Mouse (Mus musculus): ENCODE results near the gene Gm49384. TPM values are rescaled to one million over a fixed set of nuclear protein-coding genes. Genes with fewer than 3 reads are reported as not detected.

Gene Gm49384
- polyA plus RNA-seq, 1 experiment from 2014 or later: 46.3 TPM

GRCm38 (mm10) chr12:69197378-69198163, 6.5 kb downstream of the Gm49384 start:
- Histone ChIP-seq H3K27me3 (ENCODE audit: control insufficient read depth, insufficient read depth, low read length) (no peaks in the 10 kb centered on the region), H3K9me3 (replicated peaks; ENCODE audit: control insufficient read depth, low read length) (no peaks in the 10 kb centered on the region), H3K4me2 (ENCODE audit: low read depth, low read length) (peak overlapping the region; percentile 95), H3K4me1 (ENCODE audit: control insufficient read depth, insufficient read depth, low read length) (no peaks in the 10 kb centered on the region), H3K9ac (replicated peaks; ENCODE audit: low read length) (peak overlapping the region; percentile 86), H3K27ac (replicated peaks; ENCODE audit: low read depth, low read length) (peak overlapping the region; percentile 74), H3K4me3 (ENCODE audit: low read depth, low read length) (peak overlapping the region; percentile 96), H3K36me3 (replicated peaks; ENCODE audit: control insufficient read depth, insufficient read depth, low read depth, low read length) (no peaks in the 10 kb centered on the region; the same call in 1 of the 2 replicates)
- ATAC-seq (replicated peaks; ENCODE audit: insufficient number of reproducible peaks, low FRiP score, low TSS enrichment, low read depth): peak; percentile 74
- DNase-seq (ENCODE audit: low spot score): peak; percentile 26
- WGBS: under 1% methylated on average over 73 of the region's 94 CpGs

GRCm38 (mm10) chr12:69196444-69197377, 7.4 kb downstream of the Gm49384 start, which contains the start of gene Gm49383:
TSS of gene Gm49383 (minus strand) at chr12:69197104.
- DNase-seq (ENCODE audit: low spot score) (peak; percentile 90), ATAC-seq (replicated peaks; ENCODE audit: insufficient number of reproducible peaks, low FRiP score, low TSS enrichment, low read depth) (peak; percentile 81)
- no peaks in the 10 kb centered on the region for H3K4me1 ChIP-seq (ENCODE audit: control insufficient read depth, insufficient read depth, low read length)
- peak within 1 kb of the TSS; percentile 74 for H3K27ac ChIP-seq (replicated peaks; ENCODE audit: low read depth, low read length)
- WGBS: under 1% methylated on average over 75 of the region's 75 CpGs
- H3K9ac ChIP-seq (replicated peaks; ENCODE audit: low read length): peak within 1 kb of the TSS; percentile 86
- peak within 1 kb of the TSS; percentile 96 for H3K4me3 ChIP-seq (ENCODE audit: low read depth, low read length)
- H3K36me3 ChIP-seq (replicated peaks; ENCODE audit: control insufficient read depth, insufficient read depth, low read depth, low read length): no peaks in the 10 kb centered on the region
- no peaks in the 10 kb centered on the region for H3K9me3 ChIP-seq (replicated peaks; ENCODE audit: control insufficient read depth, low read length)
- peak within 1 kb of the TSS; percentile 95 for H3K4me2 ChIP-seq (ENCODE audit: low read depth, low read length)
- no peaks in the 10 kb centered on the region for H3K27me3 ChIP-seq (ENCODE audit: control insufficient read depth, insufficient read depth, low read length)

GRCm38 (mm10) chr12:69192637-69193036, 11.4 kb downstream of the Gm49384 start:
- no peak overlapping the region for H3K4me2 ChIP-seq (ENCODE audit: low read depth, low read length)
- no peak overlapping the region for H3K4me3 ChIP-seq (ENCODE audit: low read depth, low read length)
- ATAC-seq (replicated peaks; ENCODE audit: insufficient number of reproducible peaks, low FRiP score, low TSS enrichment, low read depth): no peak
- DNase-seq (ENCODE audit: low spot score): no peak
- 98% methylated on average over 2 of the region's 2 CpGs for WGBS
- no peak overlapping the region for H3K27ac ChIP-seq (replicated peaks; ENCODE audit: low read depth, low read length)
- no peaks in the 10 kb centered on the region for H3K27me3 ChIP-seq (ENCODE audit: control insufficient read depth, insufficient read depth, low read length)
- H3K9me3 ChIP-seq (replicated peaks; ENCODE audit: control insufficient read depth, low read length): no peaks in the 10 kb centered on the region
- H3K36me3 ChIP-seq (replicated peaks; ENCODE audit: control insufficient read depth, insufficient read depth, low read depth, low read length): no peaks in the 10 kb centered on the region
- H3K9ac ChIP-seq (replicated peaks; ENCODE audit: low read length): no peak overlapping the region
- no peaks in the 10 kb centered on the region for H3K4me1 ChIP-seq (ENCODE audit: control insufficient read depth, insufficient read depth, low read length)

GRCm38 (mm10) chr12:69191396-69191795, 12.7 kb downstream of the Gm49384 start:
- no peak overlapping the region for H3K4me3 ChIP-seq (ENCODE audit: low read depth, low read length)
- no peaks in the 10 kb centered on the region for H3K4me1 ChIP-seq (ENCODE audit: control insufficient read depth, insufficient read depth, low read length)
- no peak for ATAC-seq (replicated peaks; ENCODE audit: insufficient number of reproducible peaks, low FRiP score, low TSS enrichment, low read depth)
- no peaks in the 10 kb centered on the region for H3K36me3 ChIP-seq (replicated peaks; ENCODE audit: control insufficient read depth, insufficient read depth, low read depth, low read length)
- no peak overlapping the region for H3K27ac ChIP-seq (replicated peaks; ENCODE audit: low read depth, low read length)
- H3K4me2 ChIP-seq (ENCODE audit: low read depth, low read length): no peak overlapping the region
- 92% methylated on average over 5 of the region's 5 CpGs for WGBS
- no peaks in the 10 kb centered on the region for H3K27me3 ChIP-seq (ENCODE audit: control insufficient read depth, insufficient read depth, low read length)
- no peak overlapping the region for H3K9ac ChIP-seq (replicated peaks; ENCODE audit: low read length)
- no peaks in the 10 kb centered on the region for H3K9me3 ChIP-seq (replicated peaks; ENCODE audit: control insufficient read depth, low read length)
- DNase-seq (ENCODE audit: low spot score): no peak

- H3K9me3 ChIP-seq (replicated peaks; ENCODE audit: control insufficient read depth, low read length): no peaks in the 10 kb centered on the region
- ATAC-seq (replicated peaks; ENCODE audit: insufficient number of reproducible peaks, low FRiP score, low TSS enrichment, low read depth): no peak
- no peaks in the 10 kb centered on the region for H3K36me3 ChIP-seq (replicated peaks; ENCODE audit: control insufficient read depth, insufficient read depth, low read depth, low read length)
- no peak overlapping the region for H3K4me2 ChIP-seq (ENCODE audit: low read depth, low read length)
- WGBS: 94% methylated on average over 1 of the region's 1 CpGs
- H3K4me1 ChIP-seq (ENCODE audit: control insufficient read depth, insufficient read depth, low read length): no peaks in the 10 kb centered on the region
- no peak for DNase-seq (ENCODE audit: low spot score)
- H3K27me3 ChIP-seq (ENCODE audit: control insufficient read depth, insufficient read depth, low read length): no peaks in the 10 kb centered on the region
- no peak overlapping the region for H3K27ac ChIP-seq (replicated peaks; ENCODE audit: low read depth, low read length)
- no peak overlapping the region for H3K4me3 ChIP-seq (ENCODE audit: low read depth, low read length)
- no peak overlapping the region for H3K9ac ChIP-seq (replicated peaks; ENCODE audit: low read length)
Measured at GRCm38 (mm10) chr12:69190522-69190921, 13.5 kb downstream of the Gm49384 start.

- no peaks in the 10 kb centered on the region for H3K27me3 ChIP-seq (ENCODE audit: control insufficient read depth, insufficient read depth, low read length)
- H3K36me3 ChIP-seq (replicated peaks; ENCODE audit: control insufficient read depth, insufficient read depth, low read depth, low read length): no peaks in the 10 kb centered on the region
- H3K9ac ChIP-seq (replicated peaks; ENCODE audit: low read length): no peak overlapping the region
- H3K9me3 ChIP-seq (replicated peaks; ENCODE audit: control insufficient read depth, low read length): no peaks in the 10 kb centered on the region
- 85% methylated on average over 9 of the region's 9 CpGs for WGBS
- DNase-seq (ENCODE audit: low spot score): no peak
- H3K4me1 ChIP-seq (ENCODE audit: control insufficient read depth, insufficient read depth, low read length): no peaks in the 10 kb centered on the region
- H3K4me3 ChIP-seq (ENCODE audit: low read depth, low read length): no peak overlapping the region
- no peak overlapping the region for H3K4me2 ChIP-seq (ENCODE audit: low read depth, low read length)
- ATAC-seq (replicated peaks; ENCODE audit: insufficient number of reproducible peaks, low FRiP score, low TSS enrichment, low read depth): no peak
- no peak overlapping the region for H3K27ac ChIP-seq (replicated peaks; ENCODE audit: low read depth, low read length)
Measured at GRCm38 (mm10) chr12:69190074-69190473, 14.0 kb downstream of the Gm49384 start.

GRCm38 (mm10) chr12:69186811-69187471, 17.1 kb downstream of the Gm49384 start:
- H3K27ac ChIP-seq (replicated peaks; ENCODE audit: low read depth, low read length): no peak overlapping the region
- WGBS: 72% methylated on average over 5 of the region's 5 CpGs
- H3K4me2 ChIP-seq (ENCODE audit: low read depth, low read length): no peak overlapping the region
- ATAC-seq (replicated peaks; ENCODE audit: insufficient number of reproducible peaks, low FRiP score, low TSS enrichment, low read depth) (no peak), DNase-seq (ENCODE audit: low spot score) (no peak)
- H3K4me1 ChIP-seq (ENCODE audit: control insufficient read depth, insufficient read depth, low read length): no peaks in the 10 kb centered on the region
- H3K9me3 ChIP-seq (replicated peaks; ENCODE audit: control insufficient read depth, low read length): no peaks in the 10 kb centered on the region
- no peak overlapping the region for H3K4me3 ChIP-seq (ENCODE audit: low read depth, low read length)
- no peaks in the 10 kb centered on the region for H3K36me3 ChIP-seq (replicated peaks; ENCODE audit: control insufficient read depth, insufficient read depth, low read depth, low read length)
- H3K9ac ChIP-seq (replicated peaks; ENCODE audit: low read length): no peak overlapping the region
- no peaks in the 10 kb centered on the region for H3K27me3 ChIP-seq (ENCODE audit: control insufficient read depth, insufficient read depth, low read length)
